Mouse (Mus musculus) olfactory bulb, adult 2 months (tissue): ENCODE measurements around the gene Secisbp2.

Source experiments
- CTCF ChIP-seq: fragments of 200-500 bp; IDR thresholded peaks from 2 replicates; pipeline ENCODE4 v1.5.1; 2012; ENCODE audit warnings: low read depth, mild to moderate bottlenecking, low read length, moderate library complexity; ENCODE audit not compliant: insufficient read depth
- POLR2A ChIP-seq: fragments of 200-500 bp; IDR thresholded peaks from 2 replicates; pipeline ENCODE4 v1.6.1; 2012; ENCODE audit warnings: mild to moderate bottlenecking, low read depth, low read length, moderate library complexity; ENCODE audit not compliant: insufficient read depth

DNA sequence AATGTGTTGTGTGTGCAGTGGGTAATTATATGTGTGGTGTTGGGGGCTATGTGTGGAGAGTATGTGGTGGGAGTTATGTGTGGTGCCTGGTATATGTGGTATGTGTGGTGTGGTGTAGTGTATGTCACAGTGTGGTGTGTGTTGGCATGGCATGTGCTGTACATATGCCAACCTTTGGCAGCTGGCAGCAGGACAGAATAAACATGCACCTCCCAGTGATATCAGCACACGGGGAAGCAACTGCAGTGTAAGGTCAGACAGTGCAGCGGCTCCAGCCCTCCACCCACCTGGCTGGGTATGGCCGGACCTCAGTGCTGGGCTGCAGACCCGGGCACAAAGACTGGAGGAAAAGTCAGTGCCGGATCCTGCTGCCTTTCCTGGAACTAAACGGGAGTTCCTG lies 46.0 kb downstream of the Secisbp2 start:
- TF ChIP-seq CTCF (no peak), POLR2A (no peak)
